Mouse (Mus musculus): ENCODE results near the gene Aldh3b3.

DNA sequence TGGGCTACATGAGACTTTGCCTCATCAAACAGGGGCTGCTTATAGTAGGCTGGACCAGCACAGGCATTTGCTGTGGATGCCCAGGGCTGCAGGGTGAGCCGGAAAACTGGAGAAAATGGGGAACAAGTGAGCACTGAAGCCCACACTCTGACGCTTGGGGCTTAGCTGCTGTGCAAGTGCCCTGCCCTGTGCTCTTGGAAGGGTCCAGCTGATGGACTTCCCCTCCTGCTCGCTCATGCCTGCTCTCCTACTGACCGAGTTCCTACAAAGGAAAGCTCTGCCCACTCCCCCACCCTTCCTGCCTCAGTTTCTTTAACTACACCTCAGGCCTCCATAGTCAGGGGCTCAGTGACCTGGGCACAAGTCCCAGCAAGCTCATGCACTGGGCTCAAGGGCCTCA, 30.5 kb upstream of the Aldh3b3 start:
- TF ChIP-seq CTCF (IDR thresholded peaks at IDR 0.05): no peak
- TF ChIP-seq EP300 (IDR thresholded peaks at IDR 0.05): no peak
